15 mouse cellular contexts compared by ENCODE assay signal in genomic region chr8:105406416-105406815, GRCm38 (mm10). TPM values are rescaled to one million over a fixed set of nuclear protein-coding genes. Genes with fewer than 3 reads are reported as not detected.
DNase-seq lines count a peak whose midpoint lies in the region; ATAC-seq and TF ChIP-seq lines count a peak whose summit lies in the region.
"Had no signal": no experiment of that assay in that cellular context is flagged by ENCODE, and none has a peak within 500 bp of the region (broad histone marks: within the 10 kb centered on the region; RNA-seq: fewer than 3 reads in every experiment).

No protein-coding gene starts in this region.

- H3K27me3 ChIP-seq in embryonic facial prominence, embryonic 14.5 days (replicated peaks; ENCODE audit: control insufficient read depth, insufficient read depth, low read length), result no peaks in the 10 kb centered on the region
- H3K27me3 ChIP-seq in embryonic facial prominence, embryonic 10.5 days (replicated peaks; ENCODE audit: low read depth, poor library complexity, severe bottlenecking), result no peaks in the 10 kb centered on the region; the same call in 1 of the 2 replicates
- H3K27me3 ChIP-seq in stomach, embryonic 14.5 days (ENCODE audit: control insufficient read depth, insufficient read depth, low read length), result no peaks in the 10 kb centered on the region
- H3K27me3 ChIP-seq in thymus, adult 2 months (ENCODE audit: control insufficient read depth, insufficient read depth, low read length), result no peaks in the 10 kb centered on the region
- H3K27me3 ChIP-seq: limb, embryonic 13.5 days had no signal

- H3K36me3 ChIP-seq in embryonic facial prominence, embryonic 14.5 days (ENCODE audit: control insufficient read depth, insufficient read depth, low read length), result no peaks in the 10 kb centered on the region
- no peaks in the 10 kb centered on the region for H3K36me3 ChIP-seq in embryonic facial prominence, embryonic 10.5 days (replicated peaks)
- H3K36me3 ChIP-seq in stomach, embryonic 14.5 days (ENCODE audit: control insufficient read depth, insufficient read depth, low read length), result no peaks in the 10 kb centered on the region
- no peaks in the 10 kb centered on the region for H3K36me3 ChIP-seq in thymus, adult 2 months (ENCODE audit: control insufficient read depth, insufficient read depth, low read length)
- H3K36me3 ChIP-seq: limb, embryonic 13.5 days had no signal

- H3K9me3 ChIP-seq in embryonic facial prominence, embryonic 14.5 days (ENCODE audit: control insufficient read depth, low read length), result no peaks in the 10 kb centered on the region
- H3K9me3 ChIP-seq in embryonic facial prominence, embryonic 10.5 days, result no peaks in the 10 kb centered on the region
- H3K9me3 ChIP-seq in stomach, embryonic 14.5 days (ENCODE audit: control insufficient read depth, low read depth, low read length), result no peaks in the 10 kb centered on the region
- H3K9me3 ChIP-seq: limb, embryonic 13.5 days had no signal

- no peak overlapping the region for H3K27ac ChIP-seq in embryonic facial prominence, embryonic 14.5 days (replicated peaks; ENCODE audit: low read depth, low read length)
- no peak overlapping the region for H3K27ac ChIP-seq in embryonic facial prominence, embryonic 10.5 days (replicated peaks)
- 0 out of 2 replicates have a peak overlapping the region, but pooled peaks have one; percentile 16 for H3K27ac ChIP-seq in stomach, embryonic 14.5 days (ENCODE audit: low read length)
- H3K27ac ChIP-seq in thymus, adult 2 months (ENCODE audit: control insufficient read depth, insufficient read depth, low read length), result no peak overlapping the region
- H3K27ac ChIP-seq: hindbrain, postnatal 0 days; limb, embryonic 13.5 days had no signal

- DNase-seq in embryonic facial prominence, embryonic 14.5 days (ENCODE audit: low spot score), result peak; percentile 32
- DNase-seq in embryonic facial prominence, embryonic 10.5 days (ENCODE audit: low spot score), result no peak
- peak; percentile 18 to 36 for DNase-seq in left cerebral cortex, postnatal 25 days (ENCODE audit: low spot score in 2 of 2)
- no peak for DNase-seq in left cerebral cortex, adult 18-20 months (ENCODE audit: low spot score in 2 of 2)
- DNase-seq in layer of hippocampus, postnatal 10 days (ENCODE audit: low spot score in 2 of 2), result peak; percentile 16 to 45
- DNase-seq in urinary bladder, postnatal 10 days (ENCODE audit: low spot score), result no peak
- no peak for DNase-seq in thymus, adult 2 months
- DNase-seq: adrenal gland, postnatal 25 days; cerebellum, adult 18-20 months; kidney, postnatal 14 days had no signal

- intact Hi-C loops in left cerebral cortex, postnatal 25 days (cut with DNase I), result no loop called here

- no peaks in the 10 kb centered on the region for H3K4me1 ChIP-seq in embryonic facial prominence, embryonic 14.5 days (ENCODE audit: control insufficient read depth, insufficient read depth, low read length)
- no peaks in the 10 kb centered on the region for H3K4me1 ChIP-seq in embryonic facial prominence, embryonic 10.5 days
- H3K4me1 ChIP-seq in stomach, embryonic 14.5 days (ENCODE audit: control insufficient read depth, insufficient read depth, low read length), result peaks cover 8% of the 10 kb centered on the region; the same call in 1 of the 2 replicates
- H3K4me1 ChIP-seq in thymus, adult 2 months (replicated peaks; ENCODE audit: control insufficient read depth, insufficient read depth, low read length), result no peaks in the 10 kb centered on the region
- H3K4me1 ChIP-seq: limb, embryonic 13.5 days had no signal

- WGBS in embryonic facial prominence, embryonic 14.5 days, result 73% methylated on average over 10 of the region's 10 CpGs
- 83% methylated on average over 10 of the region's 10 CpGs for WGBS in embryonic facial prominence, embryonic 10.5 days
- 44% methylated on average over 10 of the region's 10 CpGs for WGBS in stomach, embryonic 14.5 days
- 88% methylated on average over 10 of the region's 10 CpGs for WGBS in thymus, adult 2 months

- TF ChIP-seq POLR2A in thymus, adult 2 months (IDR thresholded peaks at IDR 0.05; ENCODE audit: control insufficient read depth, extremely low read depth, insufficient read depth, low read length, poor library complexity), result no peak

- no peak overlapping the region for H3K9ac ChIP-seq in embryonic facial prominence, embryonic 14.5 days (ENCODE audit: low read depth, low read length)
- no peak overlapping the region for H3K9ac ChIP-seq in stomach, embryonic 14.5 days (replicated peaks; ENCODE audit: low read depth, low read length)
- H3K9ac ChIP-seq: limb, embryonic 13.5 days had no signal

- H3K4me2 ChIP-seq in embryonic facial prominence, embryonic 14.5 days (ENCODE audit: low read depth, low read length), result no peak overlapping the region
- H3K4me2 ChIP-seq in stomach, embryonic 14.5 days (replicated peaks; ENCODE audit: low read depth, low read length), result no peak overlapping the region
- H3K4me2 ChIP-seq: limb, embryonic 13.5 days had no signal

- no peak overlapping the region for H3K4me3 ChIP-seq in embryonic facial prominence, embryonic 14.5 days (ENCODE audit: low read depth, low read length)
- H3K4me3 ChIP-seq in embryonic facial prominence, embryonic 10.5 days, result no peak overlapping the region
- no peak overlapping the region for H3K4me3 ChIP-seq in stomach, embryonic 14.5 days (ENCODE audit: low read depth, low read length)
- no peak overlapping the region for H3K4me3 ChIP-seq in thymus, adult 2 months (ENCODE audit: control insufficient read depth, insufficient read depth, low read length)
- H3K4me3 ChIP-seq: limb, embryonic 13.5 days had no signal

- TF ChIP-seq CTCF in thymus, adult 2 months (IDR thresholded peaks at IDR 0.05; ENCODE audit: borderline replicate concordance, control insufficient read depth, extremely low read depth, insufficient read depth, low read length, poor library complexity), result no peak

- ATAC-seq in embryonic facial prominence, embryonic 14.5 days (ENCODE audit: low read depth), result no peak
- ATAC-seq in stomach, embryonic 14.5 days (ENCODE audit: insufficient number of reproducible peaks, insufficient read depth, low FRiP score, low read depth), result no peak
- ATAC-seq: hindbrain, postnatal 0 days had no signal

RNA-seq across cellular contexts. Expression of gene Kctd19, which starts 6.9 kb away (rescaled TPM):
- polyA plus RNA-seq in embryonic facial prominence, embryonic 14.5 days (2014; fragmentation: Nextera tagmentation; extraction: Ambion mirVana), result not detected in 2 replicates
- 0.08 and 0.16 TPM in 2 replicates for polyA plus RNA-seq in embryonic facial prominence, embryonic 10.5 days (2016; fragmentation: Nextera tagmentation; extraction: Ambion mirVana)
- total RNA-seq in left cerebral cortex, postnatal 25 days (2021), result not detected
- total RNA-seq in left cerebral cortex, adult 18-20 months (2021), result not detected
- total RNA-seq in layer of hippocampus, postnatal 10 days (2021), result not detected
- polyA plus RNA-seq in stomach, embryonic 14.5 days (2014; fragmentation: Nextera tagmentation; extraction: Ambion mirVana), result not detected in 2 replicates
- 0.07 TPM in 1 of 2 replicates, not detected in the other for polyA plus RNA-seq in thymus, adult 2 months (2012; rRNA removed)
- total RNA-seq: adrenal gland, postnatal 25 days; gastrocnemius, postnatal 4 days had no signal
- polyA plus RNA-seq: heart, postnatal 0 days; limb, embryonic 13.5 days had no signal

RNA-seq across cellular contexts. Expression of gene Lrrc36, which starts 7.0 kb away (rescaled TPM):
- polyA plus RNA-seq in embryonic facial prominence, embryonic 14.5 days (2014; fragmentation: Nextera tagmentation; extraction: Ambion mirVana), result 0.46 and 0.58 TPM in 2 replicates
- polyA plus RNA-seq in embryonic facial prominence, embryonic 10.5 days (2016; fragmentation: Nextera tagmentation; extraction: Ambion mirVana), result 0.29 and 0.67 TPM in 2 replicates
- total RNA-seq in left cerebral cortex, postnatal 25 days (2021), result under 1 TPM; 0.28 to 0.41 TPM
- total RNA-seq in left cerebral cortex, adult 18-20 months (2021), result under 1 TPM; 0.19 to 0.42 TPM
- total RNA-seq in layer of hippocampus, postnatal 10 days (2021), result 1 to 10 TPM in 1 of 2 experiments, under 1 TPM in 1; 0.98 to 1.4 TPM
- not detected in 2 replicates for polyA plus RNA-seq in stomach, embryonic 14.5 days (2014; fragmentation: Nextera tagmentation; extraction: Ambion mirVana)
- polyA plus RNA-seq in thymus, adult 2 months (2012; rRNA removed), result 0.24 and 0.34 TPM in 2 replicates

RNA-seq across cellular contexts. Expression of gene Plekhg4, which starts 33.3 kb away (rescaled TPM):
- 0.25 and 0.63 TPM in 2 replicates for polyA plus RNA-seq in embryonic facial prominence, embryonic 14.5 days (2014; fragmentation: Nextera tagmentation; extraction: Ambion mirVana)
- 0.34 and 0.83 TPM in 2 replicates for polyA plus RNA-seq in embryonic facial prominence, embryonic 10.5 days (2016; fragmentation: Nextera tagmentation; extraction: Ambion mirVana)
- 1 to 10 TPM; 3.1 to 4.6 TPM for total RNA-seq in left cerebral cortex, postnatal 25 days (2021)
- total RNA-seq in left cerebral cortex, adult 18-20 months (2021), result 1 to 10 TPM; 2.1 to 2.2 TPM
- 1 to 10 TPM; 1.8 to 1.9 TPM for total RNA-seq in layer of hippocampus, postnatal 10 days (2021)
- polyA plus RNA-seq in stomach, embryonic 14.5 days (2014; fragmentation: Nextera tagmentation; extraction: Ambion mirVana), result 0.14 and 0.64 TPM in 2 replicates
- 1.3 and 1.5 TPM in 2 replicates for polyA plus RNA-seq in thymus, adult 2 months (2012; rRNA removed)

RNA-seq across cellular contexts. Expression of gene Slc9a5, which starts 57.8 kb away (rescaled TPM):
- polyA plus RNA-seq in embryonic facial prominence, embryonic 14.5 days (2014; fragmentation: Nextera tagmentation; extraction: Ambion mirVana), result 3.0 and 3.3 TPM in 2 replicates
- 5.5 and 5.7 TPM in 2 replicates for polyA plus RNA-seq in embryonic facial prominence, embryonic 10.5 days (2016; fragmentation: Nextera tagmentation; extraction: Ambion mirVana)
- total RNA-seq in left cerebral cortex, postnatal 25 days (2021), result 10 to 100 TPM; 39.1 to 42.6 TPM
- total RNA-seq in left cerebral cortex, adult 18-20 months (2021), result 10 to 100 TPM; 31.1 to 35.6 TPM
- total RNA-seq in layer of hippocampus, postnatal 10 days (2021), result 10 to 100 TPM; 11.6 to 13.6 TPM
- polyA plus RNA-seq in stomach, embryonic 14.5 days (2014; fragmentation: Nextera tagmentation; extraction: Ambion mirVana), result 3.2 and 3.7 TPM in 2 replicates
- 12.7 and 14.7 TPM in 2 replicates for polyA plus RNA-seq in thymus, adult 2 months (2012; rRNA removed)

RNA-seq across cellular contexts. Expression of gene Fhod1, which starts 58.7 kb away (rescaled TPM):
- 2.4 and 2.7 TPM in 2 replicates for polyA plus RNA-seq in embryonic facial prominence, embryonic 14.5 days (2014; fragmentation: Nextera tagmentation; extraction: Ambion mirVana)
- polyA plus RNA-seq in embryonic facial prominence, embryonic 10.5 days (2016; fragmentation: Nextera tagmentation; extraction: Ambion mirVana), result 2.9 and 3.3 TPM in 2 replicates
- 1 to 10 TPM; 2.5 to 3.2 TPM for total RNA-seq in left cerebral cortex, postnatal 25 days (2021)
- 1 to 10 TPM; 3.1 to 3.3 TPM for total RNA-seq in left cerebral cortex, adult 18-20 months (2021)
- total RNA-seq in layer of hippocampus, postnatal 10 days (2021), result 1 to 10 TPM; 3.3 to 3.6 TPM
- 3.5 and 6.3 TPM in 2 replicates for polyA plus RNA-seq in stomach, embryonic 14.5 days (2014; fragmentation: Nextera tagmentation; extraction: Ambion mirVana)
- polyA plus RNA-seq in thymus, adult 2 months (2012; rRNA removed), result 33.6 and 36.2 TPM in 2 replicates

Comparison
In these comparisons a context has a peak if more than half of its experiments do, and no peak if none do; other contexts are left out.
1. DNase-seq: peak in embryonic facial prominence, embryonic 14.5 days (single experiment), left cerebral cortex, postnatal 25 days (2 of 2) and layer of hippocampus, postnatal 10 days (2 of 2); none in embryonic facial prominence, embryonic 10.5 days (single experiment), left cerebral cortex, adult 18-20 months (0 of 2), urinary bladder, postnatal 10 days (single experiment) and thymus, adult 2 months (single experiment).